Mouse (Mus musculus) cortical plate, adult 2 months (tissue): ENCODE measurements at regions not wholly inside any gene's neighbourhood (a gene's known extent, or its start where the extent isn't known, plus 50 kb on each side); places are given as distances from the start of the nearest gene placed in this dataset.

Experiments used
- CTCF ChIP-seq: fragments of 200-500 bp; IDR thresholded peaks from 2 replicates; pipeline ENCODE4 v1.5.1; 2011; ENCODE audit warnings: mild to moderate bottlenecking, control low read depth, low read length; ENCODE audit not compliant: insufficient read depth; ENCODE audit errors: extremely low read depth
- POLR2A ChIP-seq: fragments of 200-500 bp; IDR thresholded peaks from 2 replicates; pipeline ENCODE4 v1.6.1; 2011; ENCODE audit warnings: mild to moderate bottlenecking, low read length, control low read depth; ENCODE audit not compliant: insufficient read depth; ENCODE audit errors: extremely low read depth

- TF ChIP-seq POLR2A (no peak), CTCF (no peak)
These were observed 117.4 kb upstream of the Zfp706 start for GRCm38 (mm10) chr15:37124951-37125350.
